Mouse (Mus musculus) spleen, adult 2 months (tissue): ENCODE measurements around the gene Gm21663. TPM values are rescaled to one million over a fixed set of nuclear protein-coding genes. Genes with fewer than 3 reads are reported as not detected.
"Not testable (repeated sequence)": the region's sequence is repeated elsewhere in the genome, so short reads cannot be mapped to it uniquely, and the experiment has no call there.

Experiments used
- DNase-seq, 2 experiments: peaks; one replicate each; pipeline versions ENCODE4 v3.0.0 to v3.0.0-alpha.2; 2012 to 2021; ENCODE audit warnings: low spot score in 2 of 2, low read depth in 1 of 2
- H3K27ac ChIP-seq: fragments of 200-500 bp; 2 replicates; pipeline ENCODE4 v1.5.1; 2012; ENCODE audit warnings: low read length, inconsistent platforms; ENCODE audit not compliant: insufficient read depth
- H3K27me3 ChIP-seq: fragments of 200-500 bp; 2 replicates; pipeline ENCODE4 v1.6.1; 2012; ENCODE audit warnings: mild to moderate bottlenecking, moderate library complexity, low read length, inconsistent platforms; ENCODE audit not compliant: control insufficient read depth, insufficient read depth
- H3K36me3 ChIP-seq: fragments of 200-500 bp; 2 replicates; pipeline ENCODE4 v1.6.1; 2012; ENCODE audit warnings: mild to moderate bottlenecking, low read length, inconsistent platforms; ENCODE audit not compliant: control insufficient read depth, insufficient read depth
- H3K4me1 ChIP-seq: fragments of 200-500 bp; 2 replicates; pipeline ENCODE4 v1.6.1; 2011; ENCODE audit warnings: inconsistent platforms; ENCODE audit not compliant: control insufficient read depth, insufficient read depth, insufficient read length
- H3K4me3 ChIP-seq: fragments of 200-500 bp; 2 replicates; pipeline ENCODE4 v1.5.1; 2011; ENCODE audit warnings: mild to moderate bottlenecking, inconsistent platforms; ENCODE audit not compliant: insufficient read depth, insufficient read length; ENCODE audit errors: extremely low read depth
- CTCF ChIP-seq: fragments of 200-500 bp; IDR thresholded peaks from 2 replicates; pipeline ENCODE4 v1.5.1; 2011; ENCODE audit warnings: mild to moderate bottlenecking, inconsistent platforms; ENCODE audit not compliant: insufficient read depth, insufficient read length, insufficient replicate concordance; ENCODE audit errors: extremely low read depth
- WGBS: fragments of 180-500 bp; shearing (Covaris S2); methylation state at CpG from one replicate; pipeline ENCODE4 v1.1.7; 2018; 5-methylcytosine and 5-hydroxymethylcytosine counted together
- polyA plus RNA-seq: library from polyadenylated mRNA; depleted of rRNA; stranded (reverse); fragments of >200 nt; gene quantifications from 2 replicates; pipeline ENCODE4 v1.2.3, GENCODE M21; 2012; rRNA removed

The Gm21663 gene
- not detected in 2 replicates for polyA plus RNA-seq

- not testable (repeated sequence) for H3K27ac ChIP-seq, H3K36me3 ChIP-seq, DNase-seq, H3K27me3 ChIP-seq, H3K4me1 ChIP-seq, H3K4me3 ChIP-seq
- 56% methylated on average over 2 of the region's 2 CpGs for WGBS
These were observed at the start of gene Gm21663 for GRCm38 (mm10) chr5:25942281-25942680. Gene Gm21663, minus strand, starts transcription at chr5:25942381.

GRCm38 (mm10) chr5:25988550-25988949, 46.4 kb upstream of the Gm21663 start, which contains the start of gene Gm21698:
Gene Gm21698, minus strand, starts transcription at chr5:25988650.
- not testable (repeated sequence) for H3K4me1 ChIP-seq, H3K4me3 ChIP-seq, H3K36me3 ChIP-seq, H3K27me3 ChIP-seq, DNase-seq, H3K27ac ChIP-seq
- no CpG with 5 or more reads among the region's 3 CpGs for WGBS

GRCm38 (mm10) chr5:25972563-25972962, 30.4 kb upstream of the Gm21663 start, which contains the start of gene Gm21680:
Gene Gm21680, minus strand, starts transcription at chr5:25972663.
- H3K27ac ChIP-seq, H3K27me3 ChIP-seq, DNase-seq, H3K36me3 ChIP-seq, H3K4me3 ChIP-seq, H3K4me1 ChIP-seq: not testable (repeated sequence)
- WGBS: no CpG with 5 or more reads among the region's 2 CpGs

GRCm38 (mm10) chr5:25957050-25957449, 14.9 kb upstream of the Gm21663 start:
- not testable (repeated sequence) for H3K27me3 ChIP-seq, H3K4me3 ChIP-seq, H3K27ac ChIP-seq, DNase-seq, H3K4me1 ChIP-seq, H3K36me3 ChIP-seq
- WGBS: 63% methylated on average over 17 of the region's 17 CpGs

GRCm38 (mm10) chr5:25956611-25957010, 14.4 kb upstream of the Gm21663 start:
- H3K27me3 ChIP-seq, DNase-seq, H3K27ac ChIP-seq, H3K36me3 ChIP-seq, H3K4me3 ChIP-seq, H3K4me1 ChIP-seq: not testable (repeated sequence)
- 39% methylated on average over 32 of the region's 32 CpGs for WGBS

GRCm38 (mm10) chr5:25954317-25954716, 12.1 kb upstream of the Gm21663 start, which contains the start of gene Gm21671:
Gene Gm21671, minus strand, starts transcription at chr5:25954417.
- DNase-seq, H3K4me3 ChIP-seq, H3K36me3 ChIP-seq, H3K4me1 ChIP-seq, H3K27me3 ChIP-seq, H3K27ac ChIP-seq: not testable (repeated sequence)
- 55% methylated on average over 2 of the region's 2 CpGs for WGBS

GRCm38 (mm10) chr5:25945391-25945790, 3.2 kb upstream of the Gm21663 start:
- H3K4me3 ChIP-seq, H3K4me1 ChIP-seq, H3K27me3 ChIP-seq, H3K36me3 ChIP-seq, H3K27ac ChIP-seq, DNase-seq: not testable (repeated sequence)
- WGBS: 81% methylated on average over 2 of the region's 2 CpGs

GRCm38 (mm10) chr5:25891321-25891720, 50.9 kb downstream of the Gm21663 start:
- no peak for TF ChIP-seq CTCF
- no peak overlapping the region for H3K27ac ChIP-seq
- no peak overlapping the region for H3K4me3 ChIP-seq
- H3K4me1 ChIP-seq: no peaks in the 10 kb centered on the region
- DNase-seq: no peak
- no peaks in the 10 kb centered on the region for H3K27me3 ChIP-seq
- no peaks in the 10 kb centered on the region for H3K36me3 ChIP-seq
- whole genome bisulfite sequencing: 84% methylated on average over 1 of the region's 1 CpGs
